Mouse (Mus musculus) ES-E14 (cell line): Measurements from ENCODE around the gene Gm49486. TPM values are rescaled to one million over a fixed set of nuclear protein-coding genes. Genes with fewer than 3 reads are reported as not detected.
A peak's percentile ranks its signal among the peaks of the same experiment; 100 is the strongest.

Experiments
- DNase-seq: peaks from one replicate; pipeline ENCODE4 v3.0.0-alpha.2; 2013; ENCODE audit warnings: low read depth, low spot score
- H3K27ac ChIP-seq: 2 replicates; pipeline ENCODE4 v1.5.1; 2012; ENCODE audit warnings: low read depth, mild to moderate bottlenecking, low read length, moderate library complexity, mixed read lengths; ENCODE audit not compliant: poor library complexity, insufficient read depth, severe bottlenecking
- H3K36me3 ChIP-seq: 2 replicates; pipeline ENCODE4 v1.6.1; 2012; ENCODE audit warnings: mild to moderate bottlenecking, low read length, moderate library complexity, mixed read lengths; ENCODE audit not compliant: control insufficient read depth, poor library complexity, insufficient read depth, severe bottlenecking
- H3K4me1 ChIP-seq, 2 experiments: fragments of 150-350 bp in 1 of 2; sonication (generic) in 1 of 2; 2 replicates each; pipeline ENCODE4 v1.6.1; 2012; ENCODE audit warnings: low read length in 2 of 2, mild to moderate bottlenecking in 1 of 2, mixed read lengths in 1 of 2; ENCODE audit not compliant: control insufficient read depth in 2 of 2, insufficient read depth in 2 of 2, poor library complexity in 1 of 2
- H3K4me3 ChIP-seq, 2 experiments: fragments of 150-350 bp in 1 of 2; sonication (generic) in 1 of 2; 2 replicates each; pipeline ENCODE4 v1.5.1; 2012; ENCODE audit warnings: low read length in 2 of 2, low read depth in 1 of 2, mild to moderate bottlenecking in 1 of 2, mixed read lengths in 1 of 2; ENCODE audit not compliant: insufficient read depth in 1 of 2, poor library complexity in 1 of 2, severe bottlenecking in 1 of 2
- H3K9ac ChIP-seq: 2 replicates; pipeline ENCODE4 v1.6.1; 2012; ENCODE audit warnings: low read depth, mild to moderate bottlenecking, low read length, mixed read lengths; ENCODE audit not compliant: poor library complexity, insufficient read depth, severe bottlenecking
- H3K9me3 ChIP-seq: fragments of 150-350 bp; sonication (generic); 2 replicates; pipeline ENCODE4 v1.6.1; 2012; ENCODE audit warnings: low read depth, mild to moderate bottlenecking, low read length; ENCODE audit not compliant: control insufficient read depth, insufficient read depth
- CHD2 ChIP-seq: IDR thresholded peaks from 2 replicates; pipeline ENCODE4 v1.6.1; 2014; ENCODE audit warnings: mild to moderate bottlenecking, low read depth, low read length, inconsistent platforms
- HCFC1 ChIP-seq: IDR thresholded peaks from 2 replicates; pipeline ENCODE4 v1.6.1; 2012; ENCODE audit warnings: low read length, inconsistent platforms, borderline replicate concordance; ENCODE audit not compliant: insufficient read depth
- MAFK ChIP-seq: IDR thresholded peaks from 2 replicates; pipeline ENCODE4 v1.6.1; 2014; ENCODE audit warnings: mild to moderate bottlenecking, low read depth, low read length, inconsistent platforms; ENCODE audit not compliant: insufficient read depth
- ZC3H11A ChIP-seq: IDR thresholded peaks from 2 replicates; pipeline ENCODE4 v1.6.1; 2012; ENCODE audit warnings: low read depth, mild to moderate bottlenecking, inconsistent platforms, low read length, borderline replicate concordance
- ZNF384 ChIP-seq: IDR thresholded peaks from 2 replicates; pipeline ENCODE4 v1.6.1; 2012; ENCODE audit warnings: low read depth, low read length, inconsistent platforms
- in situ Hi-C, 2 experiments: fragments of 600-800 bp; cut with MboI; formaldehyde crosslinking; loops; one replicate each; pipeline ENCODE4 v1.15.1; 2025; ENCODE audit warnings: low sequenced_read_pairs in 2 of 2, inconsistent platforms in 1 of 2; ENCODE audit not compliant: unreplicated experiment in 2 of 2
- total RNA-seq: library from RNA; depleted of rRNA; stranded (reverse); fragments of 300-350 nt; gene quantifications from 2 replicates; pipeline ENCODE4 v1.2.3, GENCODE M21; 2012

Gm49486 gene
- total RNA-seq, 1 experiment, result 0.36 TPM

GRCm38 (mm10) chr15:79243234-79244042 lies 14.2 kb downstream of the Gm49486 start:
- in situ Hi-C loops, result no loop called here
- no peak overlapping the region for H3K4me3 ChIP-seq

GRCm38 (mm10) chr15:79244071-79244893 lies 15.1 kb downstream of the Gm49486 start:
- H3K9ac ChIP-seq, result no peak overlapping the region
- H3K9me3 ChIP-seq, result no peaks in the 10 kb centered on the region
- H3K4me1 ChIP-seq, result peaks cover 2 to 3% of the 10 kb centered on the region in 2 experiments; a peak in 3 of 4 replicates
- no peak overlapping the region for H3K4me3 ChIP-seq
- TF ChIP-seq ZNF384 (no peak), ZC3H11A (no peak), CHD2 (no peak), HCFC1 (no peak), MAFK (no peak)
- H3K27ac ChIP-seq, result no peak overlapping the region
- DNase-seq, result no peak
- in situ Hi-C loops, result no loop called here
- H3K36me3 ChIP-seq, result peaks cover 64% of the 10 kb centered on the region

More at GRCm38 (mm10) chr15:79243234-79244042, 14.2 kb downstream of the Gm49486 start:
- H3K27ac ChIP-seq, result peak overlapping the region; percentile 22; the same call in 1 of the 2 replicates
- H3K4me1 ChIP-seq, result peaks cover 2 to 3% of the 10 kb centered on the region in 2 experiments; a peak in 3 of 4 replicates
- peak; percentile 97 for DNase-seq
- H3K9ac ChIP-seq, result peak overlapping the region; percentile 46; the same call in 1 of the 2 replicates
- H3K36me3 ChIP-seq, result peaks cover 61% of the 10 kb centered on the region
- H3K9me3 ChIP-seq, result no peaks in the 10 kb centered on the region
- TF ChIP-seq ZC3H11A (peak; percentile 93), CHD2 (no peak), MAFK (0 out of 2 replicates have a peak, but pooled peaks have one; percentile 21), HCFC1 (peak; percentile 50; the same call in 1 of the 2 replicates), ZNF384 (0 out of 2 replicates have a peak, but pooled peaks have one; percentile 49)

- peaks cover 54% of the 10 kb centered on the region for H3K36me3 ChIP-seq
- no peak for DNase-seq
- H3K9me3 ChIP-seq, result no peaks in the 10 kb centered on the region
- H3K4me3 ChIP-seq, result no peak overlapping the region
- H3K27ac ChIP-seq, result no peak overlapping the region
- no peak overlapping the region for H3K9ac ChIP-seq
- peaks cover 2 to 3% of the 10 kb centered on the region in 2 experiments; a peak in 3 of 4 replicates for H3K4me1 ChIP-seq
- in situ Hi-C loops, result no loop called here
- TF ChIP-seq HCFC1 (no peak), CHD2 (no peak), ZNF384 (no peak), MAFK (no peak)
These were observed 16.1 kb downstream of the Gm49486 start for GRCm38 (mm10) chr15:79245321-79245720.

- DNase-seq, result no peak
- H3K27ac ChIP-seq, result no peak overlapping the region
- H3K4me1 ChIP-seq, result peaks cover 0 to 8% of the 10 kb centered on the region in 2 experiments; a peak in 1 of 4 replicates
- H3K4me3 ChIP-seq, result no peak overlapping the region
- H3K9ac ChIP-seq, result no peak overlapping the region
- in situ Hi-C loops, result no loop called here
- peaks cover 26% of the 10 kb centered on the region for H3K36me3 ChIP-seq
- TF ChIP-seq ZC3H11A, result no peak
- no peak for TF ChIP-seq CHD2
- TF ChIP-seq ZNF384, result no peak
- TF ChIP-seq HCFC1, result no peak
- no peak for TF ChIP-seq MAFK
- H3K9me3 ChIP-seq, result no peaks in the 10 kb centered on the region
These were observed 21.0 kb downstream of the Gm49486 start for GRCm38 (mm10) chr15:79250236-79250635.
